Mouse (Mus musculus): ENCODE measurements around the gene Zfp980. TPM values are rescaled to one million over a fixed set of nuclear protein-coding genes. Genes with fewer than 3 reads are reported as not detected.
"Not testable (repeated sequence)": the region's sequence is repeated elsewhere in the genome, so short reads cannot be mapped to it uniquely, and the experiment has no call there.

The Zfp980 gene
- not detected in 2 replicates for polyA plus RNA-seq (2014; fragmentation: Nextera tagmentation; extraction: Ambion mirVana)

DNA sequence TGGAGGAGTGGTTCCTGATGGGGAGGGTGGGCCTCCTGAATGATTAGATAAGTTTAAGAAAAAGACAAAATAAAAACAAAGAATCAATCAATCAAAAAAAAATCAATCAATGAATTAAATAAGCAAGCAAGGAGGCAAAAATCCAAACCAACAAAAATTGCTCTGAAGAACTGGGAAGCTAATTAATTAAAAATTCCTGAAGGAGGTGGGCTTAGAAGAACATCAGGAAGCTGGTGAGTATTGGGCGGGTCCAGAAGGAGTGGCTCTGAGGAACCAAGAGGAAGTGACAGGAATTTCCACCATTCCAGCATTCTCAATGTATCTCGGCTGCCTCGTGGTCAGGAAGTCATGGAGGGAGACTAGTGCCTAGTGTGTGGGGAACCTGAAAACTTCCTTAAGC, at the start of gene Zfp980:
Zfp980 (plus strand) TSS at position 301 of the 400 bp plus-strand sequence.
- ATAC-seq (replicated peaks; ENCODE audit: low FRiP score); H3K4me1 ChIP-seq (replicated peaks; ENCODE audit: control insufficient read depth, insufficient read depth, low read length); H3K9me3 ChIP-seq (ENCODE audit: control insufficient read depth, low read length); H3K4me2 ChIP-seq; H3K4me3 ChIP-seq (ENCODE audit: low read depth, low read length); H3K36me3 ChIP-seq (ENCODE audit: control insufficient read depth, insufficient read depth, low read length); H3K9ac ChIP-seq (ENCODE audit: low read depth, low read length); H3K27me3 ChIP-seq (replicated peaks; ENCODE audit: control insufficient read depth, insufficient read depth, low read length); H3K27ac ChIP-seq (ENCODE audit: low read depth, low read length); DNase-seq (ENCODE audit: low spot score): not testable (repeated sequence)
- 62% methylated on average over 3 of the region's 3 CpGs for WGBS

DNA sequence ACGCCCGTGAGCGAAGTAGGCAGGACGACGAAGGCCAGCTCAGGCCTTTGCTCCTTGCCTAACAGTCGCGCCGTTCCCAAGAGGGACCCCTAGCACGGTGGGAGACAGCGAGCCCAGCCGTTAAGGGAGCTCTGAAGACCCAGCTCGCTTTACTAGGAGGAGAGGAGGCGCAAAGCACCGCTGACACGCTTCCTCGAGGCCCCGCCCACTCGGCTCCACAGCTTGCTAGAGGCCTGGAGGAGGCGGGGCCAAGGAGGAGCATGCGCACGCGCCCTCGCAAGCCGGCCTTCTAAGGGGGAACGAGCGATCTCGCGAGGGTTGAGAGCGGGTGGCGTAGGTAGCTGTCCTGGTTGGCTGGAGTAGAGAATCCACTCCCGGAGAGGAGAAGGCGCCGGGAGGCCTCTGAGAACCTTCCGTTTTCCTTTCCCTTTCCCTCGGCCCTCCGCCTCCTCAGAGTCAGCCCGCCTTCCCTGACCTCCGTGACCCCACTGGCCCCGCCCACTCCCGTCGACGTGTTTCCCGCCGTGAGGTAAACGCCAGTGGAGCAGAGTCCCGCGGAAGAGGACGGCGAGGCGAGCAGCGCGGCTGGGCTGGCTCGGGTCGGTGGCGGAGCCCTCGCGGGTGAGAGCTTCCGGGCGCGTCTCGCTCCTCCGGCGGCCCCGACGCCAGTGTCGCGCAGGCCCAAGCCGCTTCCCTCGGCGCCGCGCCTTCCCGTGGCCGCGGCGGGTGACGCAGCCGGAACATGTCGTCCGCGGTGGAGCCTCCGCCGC, 29.9 kb upstream of the Zfp980 start:
- ATAC-seq (replicated peaks; ENCODE audit: low FRiP score); H3K9me3 ChIP-seq (ENCODE audit: control insufficient read depth, low read length); H3K27ac ChIP-seq (ENCODE audit: low read depth, low read length); H3K9ac ChIP-seq (ENCODE audit: low read depth, low read length); H3K27me3 ChIP-seq (replicated peaks; ENCODE audit: control insufficient read depth, insufficient read depth, low read length); H3K4me1 ChIP-seq (replicated peaks; ENCODE audit: control insufficient read depth, insufficient read depth, low read length); H3K36me3 ChIP-seq (ENCODE audit: control insufficient read depth, insufficient read depth, low read length): not testable (repeated sequence)
- 17% methylated on average over 80 of the region's 83 CpGs for WGBS
- peak; percentile 29 for DNase-seq (ENCODE audit: low spot score)
- peak overlapping the region; percentile 17; the same call in 1 of the 2 replicates for H3K4me3 ChIP-seq (ENCODE audit: low read depth, low read length)
- peak overlapping the region; percentile 42 for H3K4me2 ChIP-seq

DNA sequence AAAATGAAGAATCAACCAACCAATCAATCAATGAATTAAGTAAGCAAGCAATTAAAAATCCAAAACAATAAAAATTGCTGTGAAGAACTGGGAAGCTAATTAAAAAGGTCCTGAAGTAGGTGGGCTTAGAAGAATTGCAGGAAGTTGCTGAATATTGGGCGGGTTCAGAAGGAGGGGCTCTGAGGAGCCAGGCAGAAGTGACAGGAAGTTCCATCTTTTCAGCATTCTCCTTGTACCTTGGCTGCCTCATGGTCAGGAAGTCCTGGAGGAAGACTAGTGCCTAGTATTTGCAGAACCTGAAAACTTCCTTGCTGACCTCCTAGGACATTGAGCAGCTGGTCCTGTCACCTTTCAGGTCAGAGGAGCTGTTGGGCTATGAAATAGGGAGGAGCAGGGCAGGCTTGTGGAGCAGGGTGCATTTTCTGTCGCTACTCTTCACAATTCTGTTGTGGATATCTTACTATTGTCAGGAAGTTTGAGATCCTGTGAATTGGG, 3.8 kb downstream of the Zfp980 start:
- not testable (repeated sequence) for H3K9ac ChIP-seq (ENCODE audit: low read depth, low read length); H3K4me1 ChIP-seq (replicated peaks; ENCODE audit: control insufficient read depth, insufficient read depth, low read length); H3K27ac ChIP-seq (ENCODE audit: low read depth, low read length); H3K36me3 ChIP-seq (ENCODE audit: control insufficient read depth, insufficient read depth, low read length); ATAC-seq (replicated peaks; ENCODE audit: low FRiP score); DNase-seq (ENCODE audit: low spot score); H3K4me2 ChIP-seq; H3K9me3 ChIP-seq (ENCODE audit: control insufficient read depth, low read length); H3K4me3 ChIP-seq (ENCODE audit: low read depth, low read length); H3K27me3 ChIP-seq (replicated peaks; ENCODE audit: control insufficient read depth, insufficient read depth, low read length)
- 62% methylated on average over 2 of the region's 2 CpGs for WGBS

DNA sequence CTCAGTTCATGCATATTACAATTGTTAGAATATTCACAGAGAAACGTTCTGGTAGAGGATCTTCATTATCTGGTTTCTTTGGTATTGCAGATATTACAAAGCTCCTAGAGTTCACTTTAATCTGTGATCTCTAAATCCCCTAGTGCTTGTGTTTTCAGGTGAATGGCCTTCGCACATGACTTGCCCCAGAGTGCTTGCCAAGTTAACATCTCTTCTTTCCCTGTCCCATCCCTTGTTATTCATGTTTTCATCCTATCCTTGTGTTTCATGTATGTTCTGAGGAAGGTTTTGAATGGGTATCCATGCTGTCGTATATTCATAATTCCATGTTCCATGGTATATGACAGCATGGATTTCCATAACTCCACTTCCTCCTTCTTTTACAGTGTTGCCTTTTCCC, 9.7 kb downstream of the Zfp980 start:
- WGBS: 79% methylated on average over 3 of the region's 3 CpGs
- H3K4me1 ChIP-seq (replicated peaks; ENCODE audit: control insufficient read depth, insufficient read depth, low read length); H3K27me3 ChIP-seq (replicated peaks; ENCODE audit: control insufficient read depth, insufficient read depth, low read length); H3K9me3 ChIP-seq (ENCODE audit: control insufficient read depth, low read length); H3K4me3 ChIP-seq (ENCODE audit: low read depth, low read length); H3K9ac ChIP-seq (ENCODE audit: low read depth, low read length); DNase-seq (ENCODE audit: low spot score); H3K27ac ChIP-seq (ENCODE audit: low read depth, low read length); H3K4me2 ChIP-seq; H3K36me3 ChIP-seq (ENCODE audit: control insufficient read depth, insufficient read depth, low read length): not testable (repeated sequence)
- ATAC-seq (replicated peaks; ENCODE audit: low FRiP score): 0 out of 2 replicates have a peak, but pooled peaks have one; percentile 64

DNA sequence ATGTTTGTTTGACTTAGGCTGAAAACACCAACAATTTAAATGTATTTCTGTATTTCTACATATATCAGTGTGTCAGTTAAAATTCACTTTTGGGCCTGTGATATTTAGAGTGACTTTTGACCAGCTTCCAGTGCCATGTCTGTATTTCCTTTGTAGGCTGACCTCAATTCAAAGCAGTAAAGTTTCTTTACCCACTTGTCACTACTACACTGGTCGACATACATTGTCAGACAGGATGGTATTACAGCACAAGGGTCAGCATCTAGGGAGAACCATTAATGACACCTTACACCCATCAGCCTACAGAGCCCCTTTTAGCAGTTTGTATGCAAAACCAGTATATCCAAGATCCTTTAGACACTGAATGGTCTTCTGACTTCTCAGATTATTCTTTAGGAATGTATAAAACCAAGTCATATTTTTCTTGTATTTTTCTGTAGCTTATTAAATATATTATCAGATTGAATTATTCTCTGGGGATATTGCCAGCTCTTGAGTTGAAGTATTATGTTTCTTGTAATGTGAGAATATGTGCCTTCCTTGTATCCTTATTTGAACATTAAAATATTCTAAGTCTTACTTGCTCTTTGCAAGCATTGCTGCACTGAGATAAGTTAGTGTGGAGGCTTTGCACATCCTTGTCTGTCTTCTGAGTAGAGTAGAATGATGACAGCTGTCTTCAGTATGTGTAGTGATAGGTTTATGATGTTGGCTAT, 10.3 kb downstream of the Zfp980 start:
- peak; percentile 39; the same call in 1 of the 2 replicates for ATAC-seq (replicated peaks; ENCODE audit: low FRiP score)
- not testable (repeated sequence) for H3K36me3 ChIP-seq (ENCODE audit: control insufficient read depth, insufficient read depth, low read length); DNase-seq (ENCODE audit: low spot score); H3K27ac ChIP-seq (ENCODE audit: low read depth, low read length); H3K4me1 ChIP-seq (replicated peaks; ENCODE audit: control insufficient read depth, insufficient read depth, low read length); H3K27me3 ChIP-seq (replicated peaks; ENCODE audit: control insufficient read depth, insufficient read depth, low read length); H3K9me3 ChIP-seq (ENCODE audit: control insufficient read depth, low read length); H3K9ac ChIP-seq (ENCODE audit: low read depth, low read length); H3K4me3 ChIP-seq (ENCODE audit: low read depth, low read length); H3K4me2 ChIP-seq
- WGBS: 15% methylated on average over 1 of the region's 1 CpGs

DNA sequence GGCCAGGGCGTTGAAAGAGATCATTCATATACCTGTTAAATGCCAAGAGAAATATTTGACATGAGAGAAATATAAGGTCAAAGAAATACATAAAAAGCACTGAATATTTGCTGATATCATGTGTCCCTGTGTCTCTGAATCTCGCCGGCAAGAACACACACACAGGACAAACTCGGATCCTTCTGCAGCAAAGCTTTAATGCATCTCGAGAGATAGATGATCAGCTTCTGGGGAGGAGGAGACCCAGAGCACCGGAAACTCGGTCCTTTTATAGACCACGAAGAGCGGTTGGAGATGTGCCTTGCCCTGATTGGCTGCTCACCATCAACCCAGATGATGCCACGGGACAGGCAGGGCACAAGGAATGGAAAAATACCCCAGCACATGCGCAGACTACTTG, 11.5 kb downstream of the Zfp980 start:
- WGBS: 79% methylated on average over 9 of the region's 11 CpGs
- H3K27ac ChIP-seq (ENCODE audit: low read depth, low read length): not testable (repeated sequence)

DNA sequence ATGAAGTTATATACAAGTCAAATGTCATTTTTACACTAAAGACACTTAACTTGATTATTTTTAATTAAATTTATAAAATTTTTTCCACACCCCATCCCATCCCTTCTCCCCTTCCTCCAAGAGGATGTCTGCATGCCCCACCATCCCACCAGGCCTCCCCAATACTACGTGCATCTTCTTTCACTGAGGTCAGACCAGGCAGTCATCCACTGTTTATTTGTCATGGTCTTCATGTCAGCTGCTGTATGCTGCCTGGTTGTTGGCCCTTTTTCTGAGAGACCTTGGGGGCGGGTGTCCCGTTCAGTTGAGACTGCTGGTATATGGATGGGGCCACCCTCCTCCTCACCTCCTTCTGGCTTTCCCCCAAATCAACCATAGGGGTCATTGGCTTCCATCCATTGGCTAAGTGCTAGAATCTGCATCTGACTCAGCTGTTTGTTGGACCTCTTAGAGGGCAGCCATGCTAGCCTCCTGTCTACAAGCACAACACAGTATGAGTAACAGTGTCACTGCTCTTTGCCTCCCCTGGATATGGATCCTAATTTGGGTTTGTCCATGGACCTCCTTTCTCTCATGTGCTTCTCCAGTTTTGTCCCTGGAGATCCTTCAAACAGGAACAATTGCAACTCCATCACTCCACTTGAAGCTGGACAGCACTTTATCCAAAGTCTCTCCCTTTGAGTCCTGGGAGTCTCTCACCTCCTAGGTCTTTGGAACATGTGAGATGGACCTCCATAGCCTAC, 12.7 kb downstream of the Zfp980 start:
- H3K27me3 ChIP-seq (replicated peaks; ENCODE audit: control insufficient read depth, insufficient read depth, low read length); H3K36me3 ChIP-seq (ENCODE audit: control insufficient read depth, insufficient read depth, low read length); H3K9ac ChIP-seq (ENCODE audit: low read depth, low read length); DNase-seq (ENCODE audit: low spot score); H3K4me2 ChIP-seq; H3K27ac ChIP-seq (ENCODE audit: low read depth, low read length); H3K4me1 ChIP-seq (replicated peaks; ENCODE audit: control insufficient read depth, insufficient read depth, low read length); H3K9me3 ChIP-seq (ENCODE audit: control insufficient read depth, low read length); H3K4me3 ChIP-seq (ENCODE audit: low read depth, low read length): not testable (repeated sequence)
- peak; percentile 46 for ATAC-seq (replicated peaks; ENCODE audit: low FRiP score)
- 80% methylated on average over 3 of the region's 3 CpGs for WGBS

More for the DNA sequence above, 11.5 kb downstream of the Zfp980 start:
- not testable (repeated sequence) for DNase-seq (ENCODE audit: low spot score); H3K4me1 ChIP-seq (replicated peaks; ENCODE audit: control insufficient read depth, insufficient read depth, low read length); H3K9ac ChIP-seq (ENCODE audit: low read depth, low read length); H3K36me3 ChIP-seq (ENCODE audit: control insufficient read depth, insufficient read depth, low read length); H3K27me3 ChIP-seq (replicated peaks; ENCODE audit: control insufficient read depth, insufficient read depth, low read length); H3K4me3 ChIP-seq (ENCODE audit: low read depth, low read length); H3K4me2 ChIP-seq; H3K9me3 ChIP-seq (ENCODE audit: control insufficient read depth, low read length)
- peak; percentile 66; the same call in 1 of the 2 replicates for ATAC-seq (replicated peaks; ENCODE audit: low FRiP score)

DNA sequence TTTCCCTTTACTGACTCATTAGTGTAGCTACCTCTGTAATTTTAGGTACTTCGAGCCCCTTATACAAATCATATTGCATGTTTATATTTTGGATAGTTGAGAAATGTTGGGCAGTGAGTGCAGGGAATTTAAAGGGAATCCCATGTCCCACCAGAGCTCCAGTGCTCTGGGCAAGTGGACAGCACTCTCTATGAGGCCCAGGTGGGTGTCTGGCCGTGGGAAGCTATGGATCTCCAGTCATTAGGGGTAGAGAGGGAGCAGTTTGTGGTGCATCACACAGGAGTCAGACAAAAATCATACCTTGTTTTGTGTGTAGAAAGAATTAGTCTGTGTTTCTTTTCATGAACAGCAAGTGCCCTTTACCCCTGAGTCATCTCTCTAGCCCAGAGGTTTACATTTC, 15.6 kb downstream of the Zfp980 start:
- DNase-seq (ENCODE audit: low spot score); H3K9me3 ChIP-seq (ENCODE audit: control insufficient read depth, low read length); H3K27ac ChIP-seq (ENCODE audit: low read depth, low read length); H3K4me1 ChIP-seq (replicated peaks; ENCODE audit: control insufficient read depth, insufficient read depth, low read length); ATAC-seq (replicated peaks; ENCODE audit: low FRiP score); H3K36me3 ChIP-seq (ENCODE audit: control insufficient read depth, insufficient read depth, low read length); H3K27me3 ChIP-seq (replicated peaks; ENCODE audit: control insufficient read depth, insufficient read depth, low read length); H3K4me2 ChIP-seq; H3K4me3 ChIP-seq (ENCODE audit: low read depth, low read length); H3K9ac ChIP-seq (ENCODE audit: low read depth, low read length): not testable (repeated sequence)
- WGBS: 38% methylated on average over 2 of the region's 2 CpGs
